Mouse (Mus musculus): ENCODE measurements around the gene Dgkd. TPM values are rescaled to one million over a fixed set of nuclear protein-coding genes. Genes with fewer than 3 reads are reported as not detected.

Dgkd gene
- polyA plus RNA-seq (2012), result 20.3 and 21.1 TPM in 2 replicates

DNA sequence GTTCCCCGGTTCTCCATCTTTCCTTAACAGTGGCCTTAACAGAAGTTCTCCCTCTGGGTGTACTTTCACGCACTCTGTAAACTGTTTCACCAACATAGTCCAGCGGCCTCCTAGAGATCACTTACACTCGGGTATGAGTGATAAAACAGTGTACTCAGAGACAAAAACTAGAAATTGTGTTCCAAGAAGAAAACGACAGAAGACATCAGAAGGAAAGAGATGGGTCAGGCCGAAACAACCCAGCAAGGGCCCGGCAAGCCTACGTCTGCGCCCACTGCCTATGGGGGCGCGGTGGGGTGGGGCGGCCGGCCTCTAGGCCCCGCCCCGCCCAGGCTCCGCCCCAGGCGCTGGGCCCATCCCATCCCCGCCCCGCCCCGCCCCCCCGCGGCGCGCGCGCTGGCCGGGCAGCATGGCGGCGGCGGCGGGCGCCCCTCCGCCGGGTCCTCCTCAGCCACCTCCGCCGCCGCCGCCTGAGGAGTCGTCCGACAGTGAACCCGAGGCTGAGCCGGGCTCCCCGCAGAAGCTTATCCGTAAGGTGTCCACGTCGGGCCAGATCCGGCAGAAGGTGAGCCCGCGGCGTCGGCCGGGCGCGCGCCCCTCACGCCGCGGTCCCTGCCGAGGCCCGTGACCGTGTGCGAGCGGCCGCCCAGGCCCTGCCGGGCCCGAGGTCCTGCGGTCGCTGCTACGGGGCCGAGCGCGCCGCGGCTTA lies at the start of gene Dgkd:
Gene Dgkd (plus strand): TSS at position 396 of the 709 bp plus-strand sequence.

GRCm38 (mm10) chr1:87803576-87803975 lies 49.5 kb upstream of the Dgkd start, which contains the start of gene Sag:
Sag (plus strand) TSS chr1:87803680.

Other genes starting within 250 kb of the Dgkd start
- gene Inpp5d, start 233.0 kb upstream of the Dgkd start, polyA plus RNA-seq (2012), result 82.9 and 93.1 TPM in 2 replicates
- 8.1 and 10.2 TPM in 2 replicates for gene Atg16l1, start 97.4 kb upstream of the Dgkd start, polyA plus RNA-seq (2012)
- 0.02 and 0.16 TPM in 2 replicates for gene Sag, start 49.6 kb upstream of the Dgkd start, polyA plus RNA-seq (2012)
- 0.50 and 0.74 TPM in 2 replicates for gene Usp40, start 155.3 kb downstream of the Dgkd start, polyA plus RNA-seq (2012)
- 0.10 TPM in 1 of 2 replicates, not detected in the other for gene Ugt1a10, start 202.1 kb downstream of the Dgkd start, polyA plus RNA-seq (2012)
- gene Ugt1a9, start 217.5 kb downstream of the Dgkd start, polyA plus RNA-seq (2012), result not detected in 2 replicates
- not detected in 2 replicates for gene Ugt1a8, start 234.5 kb downstream of the Dgkd start, polyA plus RNA-seq (2012)
- gene Ugt1a7c, start 241.8 kb downstream of the Dgkd start, polyA plus RNA-seq (2012), result 3.4 and 6.4 TPM in 2 replicates
- not detected in 2 replicates for gene Ugt1a6b, start 250.0 kb downstream of the Dgkd start, polyA plus RNA-seq (2012)

Measured in megakaryocyte-erythroid progenitor cell, adult 5 weeks (primary cell).